In the genomic region with DNA sequence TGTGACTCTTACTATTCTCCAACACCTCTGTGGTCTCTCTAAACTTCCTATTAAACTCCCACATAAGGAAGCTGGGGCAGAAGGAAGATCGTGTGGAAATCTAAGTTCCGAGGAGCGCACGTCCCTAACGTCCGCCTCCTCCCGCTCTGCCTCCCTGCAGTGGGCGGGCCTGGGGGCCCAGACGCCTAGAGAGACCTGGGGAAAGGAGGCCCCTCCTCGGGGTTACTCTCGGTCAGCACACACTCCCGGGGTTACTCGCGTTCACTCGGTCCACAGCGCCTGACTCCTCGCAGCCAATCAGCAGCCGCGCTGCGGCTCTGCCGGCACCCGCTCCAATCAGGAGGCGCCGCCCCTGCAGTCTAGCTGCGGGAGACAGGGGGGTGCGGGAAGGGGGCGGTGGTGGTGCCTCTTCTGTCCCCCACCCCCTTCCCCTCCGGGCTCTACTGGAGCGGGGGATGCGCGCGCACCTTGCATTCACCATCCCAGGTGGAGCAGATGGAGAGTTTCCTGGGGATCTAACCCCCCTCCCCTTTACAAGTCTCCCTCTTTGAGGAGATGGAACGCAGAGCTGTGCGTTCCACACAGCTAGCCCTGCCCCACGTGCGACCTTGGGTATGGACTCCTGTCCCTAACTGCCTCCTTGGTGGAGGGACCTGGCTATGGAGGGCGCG, we compare ENCODE assay signal across 8 mouse cellular contexts. TPM values are rescaled to one million over a fixed set of nuclear protein-coding genes. Genes with fewer than 3 reads are reported as not detected.
DNase-seq lines count a peak whose midpoint lies in the region; ATAC-seq and TF ChIP-seq lines count a peak whose summit lies in the region.

No protein-coding gene starts in this region.

- peak; percentile 52 for ATAC-seq in Patski
- peak; percentile 98 for ATAC-seq in hindbrain, embryonic 12.5 days (ENCODE audit: low FRiP score)

- peak overlapping the region; percentile 68 for H3K9ac ChIP-seq in hindbrain, embryonic 12.5 days

- no peaks in the 10 kb centered on the region for H3K9me3 ChIP-seq in hindbrain, embryonic 12.5 days (replicated peaks)

- H3K27ac ChIP-seq in hindbrain, embryonic 12.5 days = peak overlapping the region; percentile 97

- WGBS in hindbrain, embryonic 12.5 days = under 1% methylated on average over 38 of the region's 38 CpGs

- no peak for DNase-seq in Patski (ENCODE audit: low read depth, low spot score)
- peak; percentile 98 for DNase-seq in cerebellum, postnatal 10 days
- peak; percentile 92 to 93 for DNase-seq in frontal cortex, postnatal 10 days (ENCODE audit: low spot score in 2 of 2)
- DNase-seq in layer of hippocampus, postnatal 14 days (ENCODE audit: low spot score in 2 of 2) = peak; percentile 91 to 92
- DNase-seq in lung, postnatal 10 days = peak; percentile 96
- DNase-seq in ovary, postnatal 14 days (ENCODE audit: low spot score) = peak; percentile 79
- DNase-seq in thymus, postnatal 10 days (ENCODE audit: low spot score in 2 of 2) = peak; percentile 93 to 96

- peak overlapping the region; percentile 42 for H3K4me3 ChIP-seq in hindbrain, embryonic 12.5 days

- in situ Hi-C loops in Patski (cut with MboI; ENCODE audit: low pct_unique_long_range_greater_than_20kb) = no loop called here

- peaks cover 41% of the 10 kb centered on the region for H3K4me1 ChIP-seq in hindbrain, embryonic 12.5 days

- peak overlapping the region; percentile 72 for H3K4me2 ChIP-seq in hindbrain, embryonic 12.5 days (replicated peaks)

- no peaks in the 10 kb centered on the region for H3K27me3 ChIP-seq in Patski
- no peaks in the 10 kb centered on the region for H3K27me3 ChIP-seq in hindbrain, embryonic 12.5 days

- CTCF ChIA-PET in Patski (lab: Charles Lee) = interaction anchor here (0.8 kb wide), 1 partner anchor 24 kb away, joined by 3 read pairs; no protein-coding TSS in a partner anchor

- POLR2A ChIA-PET in Patski (lab: Charles Lee) = no interaction called here

- no peak for TF ChIP-seq CTCF in Patski (IDR thresholded peaks at IDR 0.05)

- no peaks in the 10 kb centered on the region for H3K36me3 ChIP-seq in hindbrain, embryonic 12.5 days

RNA-seq across cellular contexts. Expression of gene Scd2, which starts 9.3 kb away (rescaled TPM):
- polyA plus RNA-seq in Patski (2021) = 152 TPM
- polyA plus RNA-seq in hindbrain, embryonic 12.5 days (2016; fragmentation: Nextera tagmentation; extraction: Ambion mirVana) = 404 and 420 TPM in 2 replicates
- 100 to 1,000 TPM; 702 to 713 TPM for total RNA-seq in layer of hippocampus, postnatal 14 days (2021)

RNA-seq across cellular contexts. Expression of gene Scd4, which starts 48.7 kb away (rescaled TPM):
- 0.09 TPM for polyA plus RNA-seq in Patski (2021)
- 0.07 and 0.10 TPM in 2 replicates for polyA plus RNA-seq in hindbrain, embryonic 12.5 days (2016; fragmentation: Nextera tagmentation; extraction: Ambion mirVana)
- total RNA-seq in layer of hippocampus, postnatal 14 days (2021) = 1 to 10 TPM; 2.5 to 2.6 TPM
